Mouse (Mus musculus) right cerebral cortex, adult 18-20 months (tissue): Measurements from ENCODE around the gene Hsd17b1.
A peak's percentile ranks its signal among the peaks of the same experiment; 100 is the strongest.
"Not testable (repeated sequence)": the region's sequence is repeated elsewhere in the genome, so short reads cannot be mapped to it uniquely, and the experiment has no call there.

ENCODE experiments used
- DNase-seq: peaks from one replicate; pipeline ENCODE4 v3.0.0; 2022; ENCODE audit warnings: mixed read lengths

Gene Hsd17b1

DNA sequence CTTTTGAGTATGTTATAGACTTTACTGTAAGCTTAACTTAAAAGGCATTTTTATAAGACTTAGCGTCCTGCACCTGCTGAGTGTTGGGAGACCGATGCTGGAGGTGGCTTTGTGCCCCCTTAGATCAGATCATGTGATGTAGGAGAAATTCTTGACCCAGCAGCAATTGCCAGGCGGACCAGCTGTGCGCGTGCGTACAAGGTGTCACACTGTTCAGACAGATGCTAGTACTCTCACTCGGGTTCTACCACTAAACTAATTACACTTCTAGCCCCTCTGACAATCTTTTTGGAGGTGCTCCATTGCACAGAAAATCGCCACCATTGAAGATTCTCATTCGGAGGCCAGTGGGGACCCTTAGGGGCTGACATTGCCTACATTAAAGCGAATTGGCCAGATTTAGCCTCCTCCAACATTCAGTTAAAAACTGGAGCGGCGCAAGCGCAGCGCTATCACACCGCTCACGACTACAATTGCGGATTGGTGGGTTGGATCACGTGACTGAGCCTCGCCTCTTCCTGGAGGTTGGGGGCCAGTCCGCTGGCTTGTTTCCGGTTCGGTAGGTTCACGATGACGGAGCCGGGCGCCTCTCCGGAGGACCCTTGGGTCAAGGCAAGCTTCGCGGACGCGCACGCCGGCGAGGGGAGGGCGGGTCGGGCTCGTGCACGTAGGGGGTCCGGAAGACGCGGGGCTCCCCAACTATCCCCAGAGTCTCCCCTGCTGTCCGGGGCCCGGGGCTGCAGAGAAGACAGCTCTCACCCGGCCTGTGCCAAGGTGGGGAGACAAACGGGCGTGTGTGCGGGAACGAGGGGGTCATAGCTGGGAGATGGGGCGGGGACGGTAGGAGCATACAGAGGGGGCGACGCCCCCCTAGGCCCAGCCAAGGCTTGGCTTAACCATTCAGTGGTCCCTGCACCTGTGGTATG lies 8.8 kb downstream of the Hsd17b1 start, which contains the start of gene Mlx:
Mlx (plus strand) TSS at position 522 of the 926 bp plus-strand sequence.
- peak; percentile 95 for DNase-seq

DNA sequence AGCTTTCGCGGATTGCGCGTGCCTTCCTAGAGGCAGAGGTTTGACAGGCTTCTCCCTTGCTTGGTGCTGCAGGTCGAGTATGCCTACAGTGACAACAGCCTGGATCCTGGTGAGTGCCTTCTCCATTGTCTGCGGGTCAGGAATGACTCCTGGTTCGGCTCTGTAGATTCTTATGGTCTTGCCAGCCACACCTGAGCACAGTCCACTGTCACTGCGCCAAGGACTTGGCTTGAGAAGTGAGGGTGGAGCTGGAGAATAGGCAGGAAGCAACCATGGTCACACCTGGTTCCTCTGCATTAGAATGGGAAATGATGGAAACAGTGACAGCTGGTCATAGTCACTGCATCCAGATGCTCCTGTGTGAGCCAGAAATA lies 9.5 kb downstream of the Hsd17b1 start:
- no peak for DNase-seq

DNA sequence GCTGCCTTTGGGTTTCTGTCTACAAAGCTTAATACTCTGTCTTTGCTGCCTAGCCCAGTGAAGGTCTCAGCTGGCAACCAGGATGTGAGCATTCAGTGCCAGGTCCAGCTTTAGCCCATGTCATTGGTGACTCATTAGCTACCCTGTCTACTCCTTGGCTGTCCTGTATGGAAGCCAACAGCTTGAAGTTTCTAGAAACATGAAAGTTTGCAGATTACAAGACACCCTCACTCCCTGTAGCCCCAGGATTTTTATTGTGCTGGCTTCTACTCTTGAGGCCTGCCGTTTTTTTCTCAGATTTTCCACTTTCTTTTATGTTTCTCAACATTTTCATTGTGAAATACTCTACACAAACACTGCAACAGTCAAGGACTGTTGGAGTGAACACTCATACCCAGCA lies 11.7 kb downstream of the Hsd17b1 start:
- no peak for DNase-seq

DNA sequence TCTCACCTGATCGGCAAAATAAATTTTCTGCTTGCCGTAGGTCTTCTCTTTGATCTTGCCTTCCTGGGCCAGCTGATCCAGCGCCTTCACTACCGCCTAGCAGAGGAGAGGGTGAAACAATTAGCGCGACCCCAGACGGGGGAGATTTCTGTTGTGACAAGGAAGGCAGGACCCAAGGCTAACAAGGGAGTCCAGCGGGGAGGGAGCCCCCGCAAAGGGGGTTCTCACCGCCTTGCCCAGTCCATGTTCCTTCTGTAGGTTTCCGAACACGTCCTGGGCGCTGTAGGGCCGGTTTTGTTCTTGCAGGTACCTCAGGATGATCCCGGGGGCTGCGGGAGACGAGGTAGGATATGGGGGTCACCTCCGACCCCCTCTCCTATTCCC lies 16.7 kb downstream of the Hsd17b1 start:
- DNase-seq = no peak

DNA sequence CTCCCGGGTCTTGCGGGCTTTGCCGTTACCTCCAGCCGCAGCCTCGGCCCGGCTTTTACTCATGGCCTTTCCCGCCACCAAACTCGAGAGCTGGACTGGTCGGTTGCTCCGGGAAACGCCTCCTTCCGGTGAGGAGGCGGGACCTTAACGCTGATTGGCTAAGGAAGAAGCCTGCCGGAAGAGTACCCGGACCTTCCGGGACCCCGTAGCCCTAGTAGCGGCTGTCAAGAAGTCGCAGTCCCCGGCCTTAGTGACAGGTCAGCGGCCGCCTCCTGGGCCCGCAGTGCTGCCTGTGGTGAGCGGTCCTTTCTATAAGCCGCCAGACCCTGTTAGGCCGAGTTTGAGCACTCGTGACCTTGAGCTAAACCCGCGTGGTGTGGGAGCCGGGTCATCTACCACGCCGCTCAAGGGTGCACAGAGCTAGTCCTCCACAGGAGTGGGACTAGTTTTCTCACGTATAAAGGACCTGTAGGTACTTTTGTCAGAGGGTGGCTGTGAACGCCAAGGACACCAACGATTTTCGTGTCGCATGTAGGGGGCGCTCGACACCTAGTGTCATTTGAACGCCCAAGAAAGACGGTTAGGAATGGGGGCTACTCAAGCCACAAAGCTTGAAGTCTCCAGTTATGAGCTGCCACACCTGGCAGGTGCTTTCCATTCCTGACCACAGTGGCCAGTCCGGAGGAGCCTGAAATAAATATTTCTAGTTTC lies 17.3 kb downstream of the Hsd17b1 start, which contains the start of gene Psmc3ip:
Psmc3ip (minus strand) TSS at position 123 of the 711 bp plus-strand sequence.
- peak; percentile 95 for DNase-seq

DNA sequence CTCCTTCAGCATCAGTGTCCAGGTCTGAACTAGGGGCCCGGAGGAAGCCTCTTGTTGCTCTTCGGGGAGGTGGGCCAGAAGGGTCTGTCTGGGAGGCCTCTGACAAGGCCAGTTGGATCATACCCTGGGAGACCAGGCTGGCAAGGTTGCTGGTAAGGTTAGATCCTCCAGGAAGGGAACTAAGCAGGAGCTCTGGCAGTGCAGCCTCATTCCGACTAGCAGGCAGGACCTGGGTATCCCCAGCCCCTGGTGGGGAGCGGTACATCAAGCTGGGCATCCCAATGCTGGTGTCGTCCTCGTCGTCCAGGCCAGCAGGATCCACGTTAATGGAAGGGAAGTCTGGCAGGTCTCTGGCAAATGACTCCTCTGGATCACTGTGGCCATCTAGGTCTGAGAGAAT lies 20.0 kb downstream of the Hsd17b1 start:
- DNase-seq = no peak

DNA sequence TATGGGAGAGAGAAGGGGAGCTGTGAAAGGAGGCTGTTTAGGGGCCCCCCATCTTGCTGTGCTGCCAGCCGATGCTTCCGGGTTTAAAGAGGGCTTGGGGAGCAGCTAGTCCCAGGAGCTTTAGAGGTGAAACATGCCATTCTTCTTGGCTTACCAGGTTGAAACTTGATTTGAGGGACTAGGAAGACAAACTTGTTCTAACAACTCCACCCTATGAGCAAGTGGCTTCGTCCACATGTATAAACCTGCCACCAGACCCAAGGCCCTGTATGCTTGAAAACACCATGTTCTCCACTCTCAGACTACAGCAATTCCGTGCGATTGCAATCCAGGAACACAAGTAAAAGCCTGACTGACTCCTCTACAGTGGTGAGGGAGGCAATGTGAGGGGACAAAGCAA lies 24.8 kb downstream of the Hsd17b1 start:
- DNase-seq = no peak

DNA sequence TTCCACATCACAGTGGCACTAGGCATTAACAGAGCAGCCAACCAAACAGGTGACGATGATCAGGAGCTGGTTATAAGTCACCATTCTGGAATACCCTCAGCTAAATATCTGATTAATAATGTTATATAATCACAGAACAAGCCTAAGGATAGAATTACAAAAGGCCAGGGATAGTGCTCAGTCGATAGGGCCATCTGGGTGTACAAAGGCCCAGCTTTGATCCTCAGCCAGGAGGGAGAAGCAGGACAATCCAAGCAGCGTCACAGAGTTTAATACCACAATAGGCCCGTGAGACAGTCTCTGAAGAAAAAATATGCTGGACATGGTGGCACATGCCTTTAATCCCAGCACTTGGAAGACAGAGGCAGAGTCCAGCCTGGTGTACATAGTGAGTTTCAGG lies 31.1 kb downstream of the Hsd17b1 start:
- DNase-seq = no peak

DNA sequence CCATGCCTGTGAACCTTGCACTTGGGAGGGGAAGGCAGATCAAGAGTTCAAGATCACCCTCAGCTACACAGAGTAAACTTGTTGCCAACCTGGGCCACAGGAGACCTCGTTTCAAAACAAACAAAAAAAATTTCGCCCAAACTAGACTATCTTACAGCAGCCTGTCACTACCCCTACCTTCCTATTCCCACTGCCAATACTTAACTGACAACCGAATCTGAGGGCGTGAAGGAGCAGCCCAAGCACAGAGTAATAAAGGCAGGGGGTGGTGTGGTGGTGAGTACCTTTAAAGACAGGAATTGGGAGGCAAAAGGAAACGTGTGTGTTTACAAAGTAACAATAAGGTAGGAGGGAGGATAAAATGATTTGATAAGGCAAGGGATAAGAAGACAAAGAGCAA lies 32.5 kb downstream of the Hsd17b1 start:
- DNase-seq = no peak

DNA sequence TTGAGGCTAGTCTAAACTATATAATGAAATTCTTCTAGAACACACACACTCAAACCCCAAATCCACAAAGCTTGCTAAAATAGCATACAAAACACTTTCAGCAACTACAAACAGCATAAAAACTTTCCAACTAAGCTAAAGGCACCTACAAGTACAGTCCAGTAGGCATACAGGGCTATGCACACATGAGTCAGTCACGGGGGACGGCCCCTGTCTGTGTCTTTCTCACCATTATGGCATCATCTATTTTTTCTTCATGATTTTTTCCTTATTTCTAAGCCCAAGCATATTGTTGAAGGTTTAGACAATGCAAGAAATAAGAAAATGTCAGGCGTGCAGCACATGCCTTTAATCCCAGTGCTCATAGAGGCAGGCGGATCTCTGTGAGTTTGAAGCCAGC lies 33.0 kb downstream of the Hsd17b1 start:
- no peak for DNase-seq

DNA sequence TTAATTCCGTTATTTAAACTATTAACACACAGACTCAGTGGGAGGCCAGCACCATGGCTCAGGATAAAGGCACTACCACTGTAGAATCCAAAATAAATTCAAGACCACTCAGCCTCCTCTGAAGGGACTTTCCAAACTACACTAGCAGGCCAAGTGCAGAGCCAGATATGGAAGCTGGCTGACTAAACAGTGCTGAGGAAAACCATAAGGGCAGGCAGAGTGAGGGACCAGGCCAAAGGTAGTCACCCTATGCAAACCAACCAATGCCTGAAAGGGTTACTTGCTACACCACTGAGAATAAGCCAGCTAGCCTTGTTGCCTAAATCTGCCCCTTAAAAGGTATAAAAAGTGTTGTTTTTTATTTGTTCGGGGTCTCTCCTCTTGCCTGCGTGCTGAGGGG lies 34.0 kb downstream of the Hsd17b1 start:
- DNase-seq = no peak

DNA sequence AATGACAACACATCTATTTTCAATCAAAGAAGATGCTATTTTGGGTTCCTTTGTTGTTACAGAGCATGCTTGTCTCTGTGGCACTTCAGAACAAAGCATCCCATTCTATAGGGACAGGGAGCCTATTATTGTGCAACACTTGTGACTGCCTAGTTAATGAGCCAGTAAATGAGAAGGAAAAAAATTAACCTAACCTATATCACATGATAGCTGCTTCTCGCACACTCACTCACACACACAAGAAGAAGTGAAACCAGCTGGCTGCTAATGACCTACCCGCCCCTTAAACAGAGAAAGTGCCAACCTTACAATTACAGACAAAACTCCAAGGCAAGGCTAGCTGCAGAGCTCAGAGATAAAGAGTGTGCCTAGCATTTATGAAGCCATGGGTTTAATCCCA lies 37.4 kb downstream of the Hsd17b1 start:
- DNase-seq = no peak

DNA sequence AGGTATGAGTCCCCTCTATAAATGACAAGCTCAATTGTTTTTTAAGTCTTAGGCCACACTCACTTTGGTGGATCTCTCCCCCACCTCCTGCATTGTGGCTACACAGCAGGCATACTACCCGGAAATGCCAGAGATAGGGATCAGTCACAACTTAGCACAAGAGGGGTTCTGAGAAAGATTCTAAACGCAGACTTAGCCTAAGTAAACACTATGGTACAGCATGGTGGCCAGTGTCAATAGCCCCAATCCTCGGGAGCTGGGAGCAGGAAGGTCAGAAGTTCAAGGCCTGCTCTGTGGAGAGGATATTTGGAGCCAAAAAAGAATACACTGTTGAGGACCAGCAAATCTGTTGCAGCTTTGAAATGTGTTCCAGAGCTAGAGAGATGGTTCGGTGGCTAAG lies 39.9 kb downstream of the Hsd17b1 start:
- DNase-seq = no peak

DNA sequence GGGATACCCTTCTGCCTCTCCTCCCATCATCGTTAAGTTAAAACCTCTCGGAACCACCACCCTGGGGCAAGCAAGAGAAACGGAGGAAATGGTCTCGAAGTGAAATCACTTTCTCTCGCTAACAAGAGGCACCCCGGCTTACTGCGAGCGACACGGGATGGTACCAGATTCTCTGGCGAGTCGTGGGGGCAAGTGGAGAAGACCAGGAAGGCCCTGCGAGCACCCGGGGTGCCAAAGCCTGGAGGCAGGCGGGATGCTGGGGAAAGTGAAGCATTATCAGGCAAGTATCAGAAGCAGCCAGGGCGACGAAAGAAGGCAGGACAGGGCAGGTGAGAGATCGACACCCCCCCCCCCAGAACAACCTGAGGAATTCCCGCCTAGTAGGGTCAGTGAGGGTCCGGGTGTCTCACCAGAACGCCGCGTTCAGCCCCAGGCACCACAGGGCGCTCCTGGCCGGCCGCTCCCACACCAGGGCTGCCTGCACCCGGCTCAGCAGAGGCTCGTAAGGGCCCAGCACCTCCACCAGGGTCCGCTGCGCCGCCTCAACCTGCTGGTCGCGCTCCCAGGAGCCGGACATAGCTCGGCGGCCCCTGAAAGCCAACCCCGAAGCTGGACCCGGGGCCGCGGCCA lies 41.0 kb downstream of the Hsd17b1 start:
- no peak for DNase-seq

DNA sequence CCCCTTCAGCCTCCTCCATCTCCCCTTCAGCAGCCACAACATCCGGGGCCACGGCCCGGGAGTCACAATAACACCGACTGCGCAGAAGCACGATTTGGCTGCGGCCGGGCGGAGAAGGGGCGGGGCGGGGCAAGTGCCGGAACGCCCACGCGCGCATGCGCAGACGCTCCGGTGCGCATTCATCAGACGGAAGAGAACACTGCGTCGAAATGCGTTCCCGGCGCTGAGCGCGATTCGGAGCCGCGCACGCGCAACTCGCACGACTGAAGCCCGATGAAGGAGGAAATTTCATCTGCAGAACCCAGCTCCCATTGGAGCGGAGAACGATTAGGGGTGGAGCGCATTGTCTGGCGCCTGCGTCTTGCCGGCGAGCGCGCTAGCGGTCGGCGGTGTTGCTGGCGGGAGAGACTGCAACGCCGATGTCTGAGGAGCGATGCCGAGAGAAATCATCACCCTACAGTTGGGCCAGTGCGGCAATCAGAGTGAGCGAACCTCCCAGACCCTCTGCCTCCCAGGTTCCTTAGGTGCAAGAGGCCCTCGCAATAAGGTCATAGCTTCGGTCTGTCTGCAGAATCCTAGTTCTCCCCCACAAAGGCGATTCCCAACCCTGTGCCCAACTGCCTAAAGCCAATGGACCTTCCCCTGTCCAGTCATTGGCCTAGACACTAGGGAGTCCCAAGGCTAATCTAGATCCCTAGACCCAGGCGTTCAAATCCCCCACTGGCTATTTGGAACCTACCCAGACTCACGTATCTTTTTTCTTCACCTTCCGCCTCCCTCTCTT lies 41.7 kb downstream of the Hsd17b1 start, which contains the start of the genes Retreg3 and Tubg1:
Retreg3 (minus strand) TSS at position 133 of the 784 bp plus-strand sequence.
Tubg1 (plus strand) TSS at position 178 of the 784 bp plus-strand sequence.
- DNase-seq = peak; percentile 99

DNA sequence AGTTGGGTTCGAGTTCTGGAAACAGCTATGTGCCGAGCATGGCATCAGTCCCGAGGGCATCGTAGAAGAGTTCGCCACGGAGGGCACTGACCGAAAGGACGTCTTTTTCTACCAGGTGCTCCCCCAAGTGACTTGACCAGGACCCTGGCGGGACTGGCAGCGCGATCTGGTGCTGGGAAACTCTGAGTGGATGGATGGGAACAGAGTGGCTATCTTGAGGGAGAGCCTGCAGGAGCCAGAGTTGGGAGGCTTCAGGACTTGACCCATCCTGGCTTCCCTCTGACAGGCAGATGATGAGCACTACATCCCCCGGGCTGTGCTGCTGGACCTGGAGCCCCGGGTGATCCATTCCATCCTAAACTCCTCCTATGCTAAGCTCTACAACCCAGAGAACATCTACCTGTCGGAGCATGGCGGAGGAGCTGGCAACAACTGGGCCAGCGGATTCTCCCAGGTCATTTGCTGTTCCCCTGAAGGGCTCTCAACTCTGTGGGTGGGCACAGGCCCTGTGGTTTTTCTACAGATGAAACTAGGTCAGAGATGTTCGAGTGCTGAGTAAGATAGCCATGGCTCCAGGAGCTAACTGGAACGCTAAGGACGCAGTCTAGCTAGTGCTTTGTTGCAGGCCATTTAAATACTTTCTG lies 42.5 kb downstream of the Hsd17b1 start:
- no peak for DNase-seq

DNA sequence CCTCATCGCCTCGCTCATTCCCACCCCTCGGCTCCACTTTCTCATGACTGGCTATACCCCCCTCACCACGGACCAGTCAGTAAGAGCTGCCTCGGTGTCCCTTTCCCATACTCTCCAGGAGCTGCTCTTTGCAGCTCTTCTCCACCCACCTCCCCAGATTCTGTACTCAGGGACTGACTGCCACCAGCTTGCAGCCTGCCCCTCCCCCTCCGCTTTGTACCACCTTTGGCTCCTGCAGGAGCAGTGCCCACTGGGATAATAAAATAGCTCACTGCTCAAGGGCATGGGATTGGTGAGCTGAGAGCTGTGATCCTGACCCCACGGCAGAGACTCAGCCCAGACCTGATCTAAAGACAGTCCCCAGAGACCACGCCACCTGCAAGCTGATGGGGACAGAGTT lies 46.3 kb downstream of the Hsd17b1 start:
- DNase-seq = not testable (repeated sequence)

DNA sequence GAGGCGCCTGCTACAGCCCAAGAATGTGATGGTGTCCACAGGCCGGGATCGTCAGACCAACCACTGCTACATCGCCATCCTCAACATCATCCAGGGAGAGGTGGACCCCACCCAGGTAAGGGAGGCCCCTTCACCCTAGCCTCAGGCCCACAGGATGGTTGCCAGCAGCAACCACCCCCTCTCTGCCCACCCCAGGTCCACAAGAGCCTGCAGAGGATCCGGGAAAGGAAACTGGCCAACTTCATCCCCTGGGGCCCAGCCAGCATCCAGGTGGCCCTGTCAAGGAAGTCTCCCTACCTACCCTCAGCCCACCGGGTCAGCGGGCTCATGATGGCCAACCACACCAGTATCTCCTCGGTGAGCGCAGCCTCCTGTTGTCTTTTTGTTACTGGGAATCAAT lies 46.8 kb downstream of the Hsd17b1 start:
- not testable (repeated sequence) for DNase-seq

DNA sequence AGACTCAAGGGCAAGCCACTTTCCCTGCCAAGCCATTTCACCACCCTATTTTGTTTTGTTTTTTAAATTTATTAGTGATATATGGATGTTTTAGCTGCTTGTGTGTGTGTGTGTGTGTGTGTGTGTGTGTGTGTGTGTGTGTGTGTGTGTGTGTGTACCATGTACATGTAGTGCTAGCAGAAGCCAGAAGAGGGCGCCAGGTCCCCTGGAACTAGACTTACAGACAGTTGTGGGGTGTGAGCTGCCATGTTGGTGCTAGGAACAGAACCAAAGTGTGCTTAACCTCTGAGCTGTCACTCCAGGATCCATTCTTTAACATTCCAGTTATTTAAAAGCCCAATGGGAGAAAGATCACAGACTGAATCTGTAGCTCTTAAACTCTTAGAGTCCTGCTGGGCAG lies 48.9 kb downstream of the Hsd17b1 start:
- no peak for DNase-seq

DNA sequence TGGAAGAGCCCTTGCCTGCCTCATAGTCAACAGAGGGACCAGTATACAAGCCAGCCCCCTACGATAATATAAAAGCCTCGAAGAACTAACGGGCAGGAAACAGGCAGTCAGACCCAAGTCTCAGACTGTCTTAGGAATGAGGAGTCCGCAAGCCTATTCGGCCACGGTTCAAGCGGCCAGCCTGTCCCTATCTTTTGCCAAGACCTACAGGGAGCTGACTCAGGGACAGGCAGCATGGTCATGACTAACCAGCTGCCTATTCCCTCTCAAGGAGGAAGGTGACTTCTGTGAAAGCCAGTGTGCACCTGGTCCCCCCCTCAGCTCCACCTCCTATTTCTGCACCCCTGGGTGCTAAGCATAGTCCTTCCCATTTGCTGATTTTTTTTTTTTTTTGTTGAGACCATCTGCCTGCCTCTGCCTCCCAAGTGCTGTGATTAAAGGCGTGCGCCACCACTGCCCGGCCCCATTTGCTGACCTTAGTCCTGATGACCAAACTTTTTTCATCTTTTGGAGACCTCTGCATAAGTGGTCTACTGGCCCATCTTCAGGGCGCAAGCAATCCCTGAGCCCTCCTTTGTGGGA lies 50.9 kb downstream of the Hsd17b1 start:
- DNase-seq = no peak
